Mouse (Mus musculus): ENCODE data around the gene Mrto4. TPM values are rescaled to one million over a fixed set of nuclear protein-coding genes. Genes with fewer than 3 reads are reported as not detected.

The Mrto4 gene
- polyA plus RNA-seq, 1 experiment from 2014 or later: 39.0 TPM

DNA sequence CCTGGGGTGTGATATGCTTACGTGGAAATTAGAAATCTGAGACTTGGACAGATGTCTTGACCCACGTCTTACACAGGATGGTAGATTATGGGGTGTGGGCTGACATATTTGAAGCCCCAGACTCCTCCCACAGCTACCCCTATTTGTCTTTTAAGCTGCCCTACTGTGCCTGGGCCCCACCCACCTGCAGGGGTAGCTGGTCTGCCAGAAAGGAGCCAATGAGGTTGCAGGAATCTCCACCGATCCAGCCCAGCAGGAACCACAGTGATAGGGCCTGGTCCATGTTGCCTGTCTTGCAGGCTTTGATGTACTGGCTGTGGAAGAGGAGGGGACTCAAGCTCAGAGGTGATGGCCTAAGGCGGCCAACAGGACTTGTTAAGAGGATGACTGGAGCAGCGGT lies 50.1 kb downstream of the Mrto4 start:
- Histone ChIP-seq H3K4me3 (ENCODE audit: low read depth, low read length) (no peak overlapping the region), H3K27me3 (replicated peaks; ENCODE audit: control insufficient read depth, insufficient read depth, low read length) (no peaks in the 10 kb centered on the region), H3K27ac (ENCODE audit: low read depth, low read length) (no peak overlapping the region), H3K4me2 (replicated peaks; ENCODE audit: low read depth) (no peak overlapping the region), H3K36me3 (ENCODE audit: control insufficient read depth, insufficient read depth) (peaks cover 62% of the 10 kb centered on the region), H3K9ac (ENCODE audit: low read depth, low read length) (no peak overlapping the region), H3K9me3 (ENCODE audit: control insufficient read depth) (no peaks in the 10 kb centered on the region), H3K4me1 (replicated peaks; ENCODE audit: control insufficient read depth, insufficient read depth, low read length) (no peaks in the 10 kb centered on the region)
- WGBS: 73% methylated on average over 5 of the region's 5 CpGs
- no peak for TF ChIP-seq CTCF (IDR thresholded peaks at IDR 0.05; ENCODE audit: low read depth)
- no peak for ATAC-seq

DNA sequence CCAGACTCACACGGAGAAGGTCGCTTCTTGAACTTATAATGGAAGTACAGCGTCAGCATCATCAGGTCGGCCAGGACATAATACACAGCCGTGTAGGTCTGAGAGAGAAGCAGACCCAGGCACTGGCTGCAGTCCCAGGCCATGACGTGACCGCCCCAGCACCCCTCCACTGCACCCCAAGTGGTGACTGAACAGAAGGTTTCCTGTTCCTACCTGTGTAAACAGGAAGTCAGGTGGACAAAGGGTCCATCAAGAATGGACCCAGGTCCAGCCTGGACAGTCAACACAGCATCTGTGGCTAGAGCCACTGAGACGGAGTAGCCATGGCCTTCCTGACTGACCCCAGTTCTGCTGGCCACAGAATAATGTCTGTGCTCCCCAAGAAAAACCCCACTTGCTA lies 50.6 kb downstream of the Mrto4 start:
- no peak overlapping the region for H3K4me2 ChIP-seq (replicated peaks; ENCODE audit: low read depth)
- no peaks in the 10 kb centered on the region for H3K4me1 ChIP-seq (replicated peaks; ENCODE audit: control insufficient read depth, insufficient read depth, low read length)
- no peak overlapping the region for H3K9ac ChIP-seq (ENCODE audit: low read depth, low read length)
- H3K27ac ChIP-seq (ENCODE audit: low read depth, low read length): no peak overlapping the region
- ATAC-seq: no peak
- TF ChIP-seq CTCF (IDR thresholded peaks at IDR 0.05; ENCODE audit: low read depth): no peak
- H3K27me3 ChIP-seq (replicated peaks; ENCODE audit: control insufficient read depth, insufficient read depth, low read length): no peaks in the 10 kb centered on the region
- peaks cover 62% of the 10 kb centered on the region for H3K36me3 ChIP-seq (ENCODE audit: control insufficient read depth, insufficient read depth)
- no peak overlapping the region for H3K4me3 ChIP-seq (ENCODE audit: low read depth, low read length)
- 92% methylated on average over 8 of the region's 8 CpGs for WGBS
- H3K9me3 ChIP-seq (ENCODE audit: control insufficient read depth): no peaks in the 10 kb centered on the region

GRCm38 (mm10) chr4:139298671-139299366 lies 53.6 kb downstream of the Mrto4 start:
- no peak overlapping the region for H3K27ac ChIP-seq (ENCODE audit: low read depth, low read length)
- H3K36me3 ChIP-seq (ENCODE audit: control insufficient read depth, insufficient read depth): peaks cover 45% of the 10 kb centered on the region; the same call in 1 of the 2 replicates
- WGBS: 71% methylated on average over 12 of the region's 12 CpGs
- H3K27me3 ChIP-seq (replicated peaks; ENCODE audit: control insufficient read depth, insufficient read depth, low read length): no peaks in the 10 kb centered on the region
- H3K9me3 ChIP-seq (ENCODE audit: control insufficient read depth): no peaks in the 10 kb centered on the region
- H3K4me1 ChIP-seq (replicated peaks; ENCODE audit: control insufficient read depth, insufficient read depth, low read length): no peaks in the 10 kb centered on the region
- no peak for ATAC-seq
- H3K4me2 ChIP-seq (replicated peaks; ENCODE audit: low read depth): no peak overlapping the region
- TF ChIP-seq CTCF (IDR thresholded peaks at IDR 0.05; ENCODE audit: low read depth): no peak
- no peak overlapping the region for H3K4me3 ChIP-seq (ENCODE audit: low read depth, low read length)
- no peak overlapping the region for H3K9ac ChIP-seq (ENCODE audit: low read depth, low read length)

GRCm38 (mm10) chr4:139297566-139297965 lies 54.8 kb downstream of the Mrto4 start:
- H3K9ac ChIP-seq (ENCODE audit: low read depth, low read length): no peak overlapping the region
- no peaks in the 10 kb centered on the region for H3K27me3 ChIP-seq (replicated peaks; ENCODE audit: control insufficient read depth, insufficient read depth, low read length)
- no peak for ATAC-seq
- no peak overlapping the region for H3K4me3 ChIP-seq (ENCODE audit: low read depth, low read length)
- H3K9me3 ChIP-seq (ENCODE audit: control insufficient read depth): no peaks in the 10 kb centered on the region
- no peak overlapping the region for H3K27ac ChIP-seq (ENCODE audit: low read depth, low read length)
- TF ChIP-seq CTCF (IDR thresholded peaks at IDR 0.05; ENCODE audit: low read depth): no peak
- WGBS: 91% methylated on average over 4 of the region's 4 CpGs
- no peak overlapping the region for H3K4me2 ChIP-seq (replicated peaks; ENCODE audit: low read depth)
- H3K4me1 ChIP-seq (replicated peaks; ENCODE audit: control insufficient read depth, insufficient read depth, low read length): no peaks in the 10 kb centered on the region
- peaks cover 44% of the 10 kb centered on the region; the same call in 1 of the 2 replicates for H3K36me3 ChIP-seq (ENCODE audit: control insufficient read depth, insufficient read depth)

Small RNA genes lying within 50 kb of the gene (microRNA-seq; reads per million reads assigned to microRNA genes)
- gene Gm24245 (not detected), gene Gm25732 (not detected)

Other genes with a start within 250 kb of the Mrto4 start
- 820 and 852 TPM in 2 replicates for gene Minos1, start 221.5 kb downstream of the Mrto4 start, polyA plus RNA-seq (2015; fragmentation: Nextera tagmentation; extraction: Ambion mirVana)
- 299 and 306 TPM in 2 replicates for gene Capzb, start 159.7 kb downstream of the Mrto4 start, polyA plus RNA-seq (2015; fragmentation: Nextera tagmentation; extraction: Ambion mirVana)
- gene Pqlc2, start 41.9 kb downstream of the Mrto4 start, polyA plus RNA-seq (2015; fragmentation: Nextera tagmentation; extraction: Ambion mirVana): 92.6 and 95.9 TPM in 2 replicates
- 226 and 259 TPM in 2 replicates for gene Akr7a5, start 41.8 kb downstream of the Mrto4 start, polyA plus RNA-seq (2015; fragmentation: Nextera tagmentation; extraction: Ambion mirVana)
- 7.9 and 8.8 TPM in 2 replicates for gene Emc1, start within 50 bp of the Mrto4 start, polyA plus RNA-seq (2015; fragmentation: Nextera tagmentation; extraction: Ambion mirVana)
- 27.5 and 30.0 TPM in 2 replicates for gene Ubr4, start within 50 bp of the Mrto4 start, polyA plus RNA-seq (2015; fragmentation: Nextera tagmentation; extraction: Ambion mirVana)
- 3.4 and 4.0 TPM in 2 replicates for gene Iffo2, start 178.0 kb upstream of the Mrto4 start, polyA plus RNA-seq (2015; fragmentation: Nextera tagmentation; extraction: Ambion mirVana)

All from intestine, postnatal 0 days (tissue).